Mouse (Mus musculus): ENCODE results near the gene Dram2.
A peak's percentile ranks its signal among the peaks of the same experiment; 100 is the strongest.
"Not testable (repeated sequence)": the region's sequence is repeated elsewhere in the genome, so short reads cannot be mapped to it uniquely, and the experiment has no call there.

The Dram2 gene

DNA sequence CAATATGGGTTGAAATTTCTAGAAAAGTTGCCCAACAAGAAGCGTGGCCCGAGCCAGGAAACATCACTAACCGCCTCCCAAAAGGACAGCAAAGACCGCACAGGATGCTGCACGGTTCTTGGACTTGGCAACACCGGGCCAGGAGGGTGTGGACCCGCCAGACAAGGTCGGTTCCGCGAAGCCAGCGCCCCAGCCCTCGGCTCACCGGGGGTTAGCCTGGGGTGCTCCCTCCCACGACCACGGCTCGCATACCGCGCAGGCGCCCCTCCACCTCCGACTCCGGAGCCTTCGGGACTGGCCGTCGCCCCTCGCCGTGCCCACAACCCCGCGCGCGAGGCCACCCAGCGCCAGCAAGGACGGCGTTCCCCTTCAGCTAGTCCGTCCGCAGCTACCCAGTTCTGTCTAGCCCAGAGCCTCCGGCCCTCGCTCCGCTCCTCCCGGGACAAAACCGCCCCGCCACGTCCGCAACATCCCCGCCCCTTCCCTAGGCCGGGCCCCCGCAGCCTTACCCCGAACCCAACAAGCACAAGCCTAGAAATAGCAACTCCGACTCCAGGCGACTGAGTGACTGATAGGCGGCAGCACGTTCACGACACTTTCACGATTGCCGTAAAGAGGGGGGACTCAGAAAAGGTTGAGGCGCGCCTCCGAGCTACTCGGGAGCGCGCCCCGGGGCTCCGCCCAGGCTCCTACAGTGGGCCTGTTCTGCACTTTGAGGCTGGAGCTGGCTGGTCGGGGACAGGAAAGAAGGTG, at the start of gene Dram2, which contains the start of gene Cept1:
Gene Dram2 (plus strand): TSS at position 628 of the 753 bp plus-strand sequence.
Gene Cept1 (minus strand): TSS at position 632 of the 753 bp plus-strand sequence.
- peak; percentile 97 for DNase-seq (ENCODE audit: low spot score)

DNA sequence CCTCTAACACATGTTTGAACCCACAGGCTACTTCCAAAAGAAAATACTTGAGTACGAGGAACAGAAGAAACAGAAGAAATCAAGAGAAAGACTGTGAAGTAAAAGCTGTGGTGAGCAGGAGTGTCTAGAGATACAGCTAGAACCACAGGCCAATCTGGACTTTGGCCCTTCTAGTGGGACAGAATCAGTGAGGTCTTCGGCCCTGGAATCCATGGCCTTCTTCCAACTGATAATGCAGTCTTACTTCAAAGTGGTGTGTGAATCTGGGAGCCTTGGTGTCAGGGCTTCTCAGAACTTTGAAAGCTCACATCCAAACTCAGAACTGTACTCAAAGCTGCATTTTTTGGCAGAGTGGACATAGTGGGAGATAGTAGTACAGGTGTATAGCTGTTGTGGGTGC, 47.1 kb upstream of the Dram2 start:
- no peak for DNase-seq (ENCODE audit: low spot score)

DNA sequence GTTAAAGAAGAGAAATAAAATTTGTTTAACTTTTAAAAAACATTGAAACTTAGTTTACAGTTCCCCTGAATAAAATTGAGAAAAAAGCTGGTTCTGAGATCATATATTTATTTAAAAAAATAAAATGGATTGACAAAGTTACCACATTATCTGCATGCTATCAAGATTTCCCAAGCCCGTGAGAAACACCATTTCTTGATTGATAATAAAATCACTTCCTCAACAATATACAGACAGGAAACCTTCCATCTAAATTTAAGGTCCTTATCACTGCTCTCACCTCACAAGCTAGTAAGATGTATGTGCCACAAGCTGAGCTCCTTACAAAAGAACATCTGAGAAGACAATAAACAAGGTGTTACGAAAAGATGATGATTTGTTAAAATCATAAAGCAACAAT, 44.7 kb upstream of the Dram2 start:
- no peak for DNase-seq (ENCODE audit: low spot score)

DNA sequence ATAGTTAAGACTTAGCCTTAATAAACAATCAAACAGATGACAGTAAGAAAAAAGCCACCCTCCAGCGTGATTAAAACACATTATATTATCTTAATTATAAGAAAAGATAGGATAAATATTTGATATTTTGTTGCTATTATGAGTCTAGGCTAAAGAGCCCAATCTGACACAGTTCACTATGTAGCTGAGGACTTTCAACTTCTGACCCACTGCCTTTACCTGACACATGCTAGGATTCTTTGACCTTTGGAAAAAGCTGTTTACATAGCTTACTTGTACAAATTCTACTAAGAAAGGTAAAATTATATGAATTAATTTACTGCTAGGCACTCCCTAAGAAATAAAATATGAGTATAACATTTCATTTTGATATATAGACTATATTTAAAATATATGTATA, 36.9 kb upstream of the Dram2 start:
- DNase-seq (ENCODE audit: low spot score): no peak

DNA sequence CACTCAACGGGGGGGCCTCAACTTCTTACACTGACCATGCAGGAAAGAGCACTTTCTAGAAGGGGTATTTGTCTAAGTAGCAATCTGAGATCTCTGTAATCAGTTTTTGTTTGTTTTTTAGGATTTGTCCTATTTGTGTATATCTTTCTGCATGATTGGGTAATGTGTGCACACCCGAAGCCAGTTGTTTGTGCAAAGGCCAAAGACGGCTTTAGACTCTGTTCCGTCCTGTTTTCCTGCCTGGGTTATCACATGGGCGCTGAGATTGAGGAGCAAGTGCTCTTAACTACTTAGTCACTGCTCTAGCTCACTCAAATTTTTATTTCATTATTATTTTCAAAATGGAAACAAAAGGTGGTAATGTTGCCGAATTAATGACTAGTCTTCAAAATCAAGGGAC, 32.6 kb upstream of the Dram2 start:
- DNase-seq (ENCODE audit: low spot score): no peak

DNA sequence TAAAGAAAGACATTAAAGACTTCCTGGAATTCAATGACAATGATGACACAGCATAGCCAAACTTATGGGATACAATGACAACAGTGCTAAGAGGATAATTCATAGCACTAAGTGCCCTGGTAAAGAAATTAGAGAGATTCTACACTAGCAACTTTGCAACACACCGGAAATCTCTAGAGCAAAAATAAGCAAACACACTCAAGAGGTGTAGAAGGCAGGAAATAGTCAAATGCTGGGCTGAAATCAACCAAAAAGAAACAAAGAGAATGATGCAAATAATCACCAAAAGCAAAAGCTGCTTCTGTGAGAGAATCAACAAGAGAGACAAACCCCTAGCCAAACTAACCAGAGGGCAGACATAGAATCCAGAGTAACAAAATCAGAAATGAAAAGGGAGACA, 24.9 kb upstream of the Dram2 start:
- DNase-seq (ENCODE audit: low spot score): no peak

DNA sequence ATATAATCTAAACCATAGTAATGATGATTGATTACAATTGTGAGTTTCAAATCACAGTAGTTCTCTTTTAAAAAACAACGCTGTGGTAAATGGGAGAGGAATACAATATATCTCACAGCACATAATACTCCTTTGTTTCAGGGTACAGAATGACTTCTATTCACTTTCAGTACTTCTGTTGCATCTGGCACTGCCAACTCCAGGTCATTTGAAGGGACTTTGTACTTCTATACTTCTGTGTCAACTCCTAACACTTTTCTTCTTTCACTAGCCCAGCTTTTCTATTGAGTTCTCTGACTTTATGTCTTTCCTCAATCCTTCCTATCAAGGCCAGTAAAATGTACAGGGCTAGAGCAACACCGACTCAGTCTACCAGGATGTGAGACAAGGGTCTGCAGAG, 21.2 kb upstream of the Dram2 start:
- no peak for DNase-seq (ENCODE audit: low spot score)

DNA sequence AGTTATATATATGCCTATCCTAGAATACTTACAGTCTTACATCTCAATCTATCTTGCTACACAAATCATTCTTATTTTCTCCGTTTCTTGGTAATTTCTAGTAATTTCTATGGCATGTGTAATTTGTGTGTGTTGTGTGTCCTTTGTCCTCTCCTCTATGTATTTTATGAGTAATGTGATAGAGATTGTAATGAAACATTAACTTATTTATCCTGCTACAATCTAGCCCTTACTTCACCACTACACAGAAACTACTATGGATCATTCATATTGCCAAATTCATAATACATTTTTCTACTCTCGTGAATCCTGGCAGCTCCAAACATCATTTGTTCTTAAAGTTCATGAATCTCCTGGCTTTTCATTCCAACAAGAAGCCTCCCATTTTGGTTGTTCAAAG, 19.6 kb upstream of the Dram2 start:
- DNase-seq (ENCODE audit: low spot score): no peak

DNA sequence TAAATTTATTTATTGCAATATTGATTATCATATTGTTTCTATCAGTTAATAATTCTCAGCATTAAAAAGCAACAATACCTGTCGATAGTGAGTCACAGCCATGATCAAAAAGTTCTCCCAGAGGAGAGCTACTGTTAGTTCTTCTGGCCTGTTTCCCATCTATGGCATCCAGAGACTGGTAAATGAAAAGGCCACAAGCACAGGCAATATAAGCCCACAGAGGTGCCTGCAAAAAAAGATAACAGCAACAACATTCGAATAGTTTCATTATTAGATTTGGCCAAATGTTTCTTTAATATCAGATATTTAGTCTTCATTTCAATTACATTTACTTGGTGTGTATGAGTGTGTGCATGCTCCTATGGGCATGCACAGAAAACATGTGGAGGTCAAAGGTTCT, 14.3 kb upstream of the Dram2 start:
- no peak for DNase-seq (ENCODE audit: low spot score)

DNA sequence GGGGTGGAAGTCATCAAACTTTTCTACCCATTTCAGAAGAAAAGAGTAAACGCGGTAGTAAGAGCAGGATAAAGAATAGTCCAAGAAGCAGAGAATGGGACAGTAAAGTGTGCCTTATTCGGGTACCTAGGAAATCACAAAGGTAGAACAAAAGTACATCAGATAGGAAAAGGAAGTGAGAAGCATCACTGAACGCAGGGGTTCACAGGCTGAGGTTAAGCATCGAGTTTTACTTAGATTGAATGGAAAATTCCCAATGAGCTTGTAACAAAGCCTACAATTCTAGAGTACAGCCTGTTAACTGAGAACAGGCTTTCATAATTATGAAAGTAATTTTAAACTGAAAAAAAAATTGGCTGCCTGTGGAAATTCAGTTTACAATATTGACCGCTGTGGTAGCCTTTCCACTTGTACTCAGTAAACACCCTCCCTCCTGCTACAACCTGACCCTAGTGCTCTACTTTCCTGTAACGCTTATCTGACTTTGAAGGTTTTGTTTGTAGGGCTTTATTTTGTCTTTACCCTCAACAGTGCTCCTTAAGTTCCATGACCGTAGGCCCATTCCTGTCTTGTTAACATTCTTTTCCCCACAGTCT, 2.8 kb upstream of the Dram2 start:
- DNase-seq (ENCODE audit: low spot score): no peak

DNA sequence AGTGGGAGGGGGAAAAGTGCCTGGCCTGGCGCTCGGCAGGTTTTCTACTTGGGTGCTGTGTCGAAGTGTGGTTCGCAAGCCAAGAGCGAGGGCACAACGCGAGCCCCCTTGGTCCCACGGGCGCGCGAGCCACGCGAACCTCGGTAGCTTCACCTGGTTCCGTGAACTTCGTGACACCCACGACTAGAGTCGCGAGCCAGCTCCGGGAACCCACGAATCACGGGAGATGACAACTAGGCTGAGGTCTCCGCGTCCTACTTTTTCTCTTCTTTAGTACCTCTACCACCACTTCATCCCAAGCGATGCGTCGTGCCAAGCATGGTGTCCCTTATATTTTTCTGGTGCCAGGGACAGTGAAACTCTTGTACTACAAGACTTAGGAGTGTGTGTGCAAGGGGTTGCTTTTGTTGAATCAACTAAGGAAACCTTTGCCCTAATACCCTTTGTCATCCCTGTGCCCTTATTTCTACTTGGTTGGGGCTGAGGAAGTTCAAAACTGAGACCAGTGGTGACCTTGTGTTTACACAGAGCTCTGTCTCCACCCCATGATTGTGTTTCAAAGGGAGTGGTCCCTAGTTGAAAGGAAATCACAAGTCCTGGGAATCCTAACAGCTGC, 434 bp downstream of the Dram2 start:
- peak; percentile 53 for DNase-seq (ENCODE audit: low spot score)

DNA sequence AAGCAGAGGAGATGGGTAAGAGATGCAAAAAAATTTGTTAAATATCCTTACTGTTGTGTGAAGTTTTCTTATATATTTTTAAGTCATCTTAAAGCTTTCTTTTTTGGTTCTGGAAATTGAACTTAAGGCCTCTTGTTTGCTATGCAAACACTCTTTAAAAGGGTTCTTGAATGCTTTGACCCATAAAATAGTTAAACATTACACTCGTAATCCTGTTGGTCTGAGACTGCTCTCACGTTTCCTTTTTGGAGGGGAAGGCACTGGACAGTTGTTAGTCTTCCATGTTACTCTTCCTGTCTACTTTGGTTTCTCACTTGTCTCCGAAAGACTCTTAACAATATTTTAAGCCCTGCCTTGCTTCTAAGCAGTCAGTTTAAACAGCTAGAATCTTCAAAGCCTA, 1.4 kb downstream of the Dram2 start:
- DNase-seq (ENCODE audit: low spot score): no peak

DNA sequence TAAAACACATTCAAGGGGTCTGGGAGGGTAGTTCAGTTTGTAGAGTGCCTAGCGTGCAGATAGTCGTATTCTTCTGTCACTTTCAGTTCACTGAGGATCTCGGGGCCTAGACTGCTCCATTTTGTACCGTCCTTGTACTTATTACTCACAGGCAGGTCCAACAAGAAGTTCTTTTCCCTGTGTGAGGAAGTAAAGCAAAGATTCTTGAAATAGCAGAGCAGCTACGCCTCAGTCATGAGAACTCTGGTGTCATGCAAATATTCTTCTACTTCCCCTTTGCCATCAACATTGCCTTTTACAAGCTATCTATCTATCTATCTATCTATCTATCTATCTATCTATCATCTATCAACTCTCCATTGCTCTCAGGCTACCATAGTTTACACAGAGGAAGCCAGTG, 5.8 kb downstream of the Dram2 start:
- no peak for DNase-seq (ENCODE audit: low spot score)

DNA sequence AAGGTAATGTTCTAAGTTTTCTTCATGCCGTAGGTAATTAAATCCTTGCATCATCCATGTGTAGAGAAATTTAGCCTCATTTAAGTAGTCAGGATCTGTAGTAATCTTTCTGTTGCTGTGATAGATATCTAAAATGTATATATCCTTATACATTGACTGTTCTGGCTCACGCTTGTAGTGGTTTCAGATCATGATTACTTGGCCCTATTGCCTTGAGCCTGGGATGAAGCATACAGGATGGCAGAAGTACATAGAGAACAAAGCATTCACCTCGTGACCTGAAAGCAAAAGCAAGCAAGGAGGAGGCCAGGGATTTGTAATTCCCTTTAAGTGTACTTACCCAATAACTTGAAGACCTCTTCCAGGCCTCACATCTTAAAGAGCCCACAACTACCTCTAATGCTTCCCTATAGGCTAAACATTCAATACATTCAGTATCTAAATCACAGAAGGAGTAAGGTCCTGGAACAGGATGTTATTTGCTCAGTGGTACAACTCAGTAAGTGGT, 8.2 kb downstream of the Dram2 start:
- no peak for DNase-seq (ENCODE audit: low spot score)

DNA sequence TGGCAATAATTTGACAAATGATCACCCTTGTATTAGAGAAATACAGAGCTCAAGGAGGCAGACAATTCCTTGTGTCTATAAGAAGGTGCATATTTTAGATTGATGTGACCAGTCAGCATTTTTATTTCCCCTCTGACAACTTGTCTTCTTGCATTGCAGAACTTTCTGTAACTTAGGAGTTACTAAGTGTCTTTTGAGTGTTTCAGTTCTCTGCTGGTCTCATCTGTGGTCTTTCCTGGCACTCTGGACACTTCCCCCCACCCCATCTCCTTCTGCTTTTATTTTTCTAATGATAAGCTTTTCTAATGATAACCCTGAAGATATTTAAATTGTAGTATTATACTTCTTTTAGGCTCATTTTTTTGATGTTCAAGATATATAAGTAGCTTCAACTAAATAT, 10.7 kb downstream of the Dram2 start:
- no peak for DNase-seq (ENCODE audit: low spot score)

DNA sequence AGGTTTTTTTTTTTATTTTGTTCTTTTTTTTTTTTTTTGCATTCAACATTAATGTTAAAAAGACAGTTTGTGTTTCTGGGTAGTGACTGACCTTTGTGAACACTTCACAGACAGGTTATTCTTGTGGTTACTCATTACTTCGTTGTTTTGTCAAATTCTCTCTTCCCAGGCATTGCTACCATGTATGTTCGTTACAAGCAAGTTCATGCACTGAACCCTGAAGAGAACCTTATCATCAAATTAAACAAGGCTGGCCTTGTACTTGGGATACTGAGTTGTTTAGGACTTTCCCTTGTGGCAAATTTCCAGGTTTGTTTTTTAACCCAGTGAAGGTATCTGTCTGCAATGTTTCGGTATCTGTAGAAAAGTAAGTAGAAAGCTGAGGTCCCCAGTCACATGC, 18.3 kb downstream of the Dram2 start:
- no peak for DNase-seq (ENCODE audit: low spot score)

DNA sequence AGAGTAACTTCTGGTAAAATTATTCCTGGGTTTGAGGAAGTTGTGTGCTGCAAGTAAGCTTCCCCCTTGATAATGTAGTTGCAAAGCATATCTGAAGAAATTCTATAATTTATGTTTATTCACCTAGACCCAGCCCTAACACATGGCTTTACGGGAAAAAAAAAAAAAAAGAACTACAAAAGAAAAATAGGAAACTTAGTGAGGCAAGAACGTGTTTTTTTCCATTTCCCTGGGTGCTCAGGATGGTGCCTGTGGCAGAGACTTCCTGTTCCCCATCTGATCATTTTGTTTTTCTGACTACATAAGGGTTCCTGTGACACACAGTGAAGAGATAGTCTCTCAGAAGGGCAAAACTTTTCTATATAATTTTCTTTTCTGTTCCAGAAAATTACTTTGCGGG, 25.6 kb downstream of the Dram2 start:
- DNase-seq (ENCODE audit: low spot score): no peak

DNA sequence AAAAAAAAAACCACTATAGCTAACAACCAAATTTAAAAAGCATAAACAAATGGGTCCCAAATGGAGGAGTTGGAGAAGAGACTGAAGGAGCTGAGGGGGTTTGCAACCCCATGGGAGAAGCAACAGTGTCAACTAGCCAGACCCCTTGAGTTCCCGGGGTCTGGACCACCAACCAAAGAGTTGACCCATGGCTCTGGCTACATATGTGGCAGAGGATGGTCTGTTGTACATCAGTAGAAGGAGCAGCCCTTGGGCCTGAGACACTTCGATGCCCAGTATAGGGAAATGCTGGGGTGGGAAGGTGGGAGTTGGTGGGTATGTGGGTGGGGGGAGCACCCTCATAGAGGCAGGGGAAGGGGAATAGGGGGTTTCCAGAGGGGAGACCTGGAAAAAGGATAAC, 31.7 kb downstream of the Dram2 start:
- no peak for DNase-seq (ENCODE audit: low spot score)

DNA sequence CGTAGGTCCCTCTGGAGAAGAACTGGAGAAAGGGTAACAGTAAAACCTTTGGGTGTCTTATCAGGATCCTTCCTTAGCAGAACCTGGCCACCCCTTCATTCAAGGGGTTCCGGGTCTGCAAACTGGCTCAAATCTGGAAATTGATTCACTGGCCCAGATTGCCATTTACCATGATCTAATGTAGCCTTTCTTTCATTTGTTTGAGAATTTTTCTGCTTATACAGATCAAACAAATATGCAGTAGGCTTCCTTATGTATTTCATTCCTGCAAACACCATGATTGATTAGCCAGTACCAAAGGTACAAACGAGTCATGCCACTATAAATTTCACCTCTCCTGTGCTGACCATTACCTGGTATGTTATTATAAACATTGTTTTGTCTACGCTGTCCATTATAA, 46.0 kb downstream of the Dram2 start:
- DNase-seq (ENCODE audit: low spot score): not testable (repeated sequence)

DNA sequence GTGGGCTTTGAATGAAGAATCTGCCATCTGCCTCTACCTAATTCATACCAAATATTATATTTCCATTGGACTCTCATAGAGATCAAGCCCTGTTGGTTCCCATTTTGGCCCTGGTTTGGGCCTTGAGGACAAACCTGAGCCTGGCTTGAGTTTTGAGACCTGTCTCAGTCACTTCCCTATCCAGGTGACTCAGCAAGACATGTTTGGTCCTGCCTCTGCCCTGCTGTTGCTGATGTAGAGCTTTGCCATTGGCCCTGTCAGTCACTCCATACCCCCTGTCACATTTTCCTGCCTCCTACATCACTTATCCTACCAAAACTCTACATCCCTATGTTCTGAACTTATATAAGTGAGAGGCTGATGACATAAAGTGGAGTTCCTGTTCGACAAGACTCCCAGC, 70.5 kb downstream of the Dram2 start:
- no peak for DNase-seq (ENCODE audit: low spot score)

Measured in retina, embryonic 14.5 days (tissue).